Mouse (Mus musculus) midbrain, embryonic 13.5 days (tissue): ENCODE data around the gene 1110032A03Rik. TPM values are rescaled to one million over a fixed set of nuclear protein-coding genes. Genes with fewer than 3 reads are reported as not detected.

Source experiments
- polyA plus RNA-seq: library from polyadenylated mRNA; unstranded; fragments of >200 nt; fragmentation: Nextera tagmentation; extraction: Ambion mirVana; gene quantifications from 2 replicates; pipeline ENCODE4 v1.2.1, GENCODE M21; 2015

Gene 1110032A03Rik
- polyA plus RNA-seq, 1 experiment from 2014 or later: 59.9 TPM

Other genes starting within 250 kb of the 1110032A03Rik start
- 115 and 123 TPM in 2 replicates for gene Pts, start 246.8 kb downstream of the 1110032A03Rik start, polyA plus RNA-seq
- gene Il18, start 220.7 kb downstream of the 1110032A03Rik start, polyA plus RNA-seq: 27.3 and 29.4 TPM in 2 replicates
- 0.28 and 0.34 TPM in 2 replicates for gene Bco2, start 220.3 kb downstream of the 1110032A03Rik start, polyA plus RNA-seq
- 0.32 and 0.50 TPM in 2 replicates for gene Tex12, start 214.2 kb downstream of the 1110032A03Rik start, polyA plus RNA-seq
- gene Sdhd, start 171.7 kb downstream of the 1110032A03Rik start, polyA plus RNA-seq: 209 and 210 TPM in 2 replicates
- gene Timm8b, start 171.6 kb downstream of the 1110032A03Rik start, polyA plus RNA-seq: 386 and 397 TPM in 2 replicates
- 5.5 and 6.5 TPM in 2 replicates for gene Pih1d2, start 158.2 kb downstream of the 1110032A03Rik start, polyA plus RNA-seq
- 23.5 and 23.8 TPM in 2 replicates for gene Nkapd1, start 158.1 kb downstream of the 1110032A03Rik start, polyA plus RNA-seq
- gene Dlat, start 115.7 kb downstream of the 1110032A03Rik start, polyA plus RNA-seq: 40.9 and 42.1 TPM in 2 replicates
- gene Dixdc1, start 36.0 kb downstream of the 1110032A03Rik start, polyA plus RNA-seq: 33.4 and 36.6 TPM in 2 replicates
- 0.50 and 1.1 TPM in 2 replicates for gene 2310030G06Rik, start 29.0 kb downstream of the 1110032A03Rik start, polyA plus RNA-seq
- gene Cryab, start 24.2 kb downstream of the 1110032A03Rik start, polyA plus RNA-seq: 3.5 and 4.0 TPM in 2 replicates
- gene Hspb2, start 23.2 kb downstream of the 1110032A03Rik start, polyA plus RNA-seq: 0.42 and 0.54 TPM in 2 replicates
- 11.5 and 14.3 TPM in 2 replicates for gene Fdxacb1, start 7.3 kb downstream of the 1110032A03Rik start, polyA plus RNA-seq
- gene Alg9, start 501 bp downstream of the 1110032A03Rik start, polyA plus RNA-seq: 51.6 and 53.5 TPM in 2 replicates
- 56.1 and 58.0 TPM in 2 replicates for gene Ppp2r1b, start 69.8 kb upstream of the 1110032A03Rik start, polyA plus RNA-seq
- gene Sik2, start 233.6 kb upstream of the 1110032A03Rik start, polyA plus RNA-seq: 10.3 and 14.5 TPM in 2 replicates